Mouse (Mus musculus): ENCODE measurements around the gene Tmem247. TPM values are rescaled to one million over a fixed set of nuclear protein-coding genes. Genes with fewer than 3 reads are reported as not detected.

Gene Tmem247
- polyA plus RNA-seq, 1 experiment from 2014 or later = not detected

DNA sequence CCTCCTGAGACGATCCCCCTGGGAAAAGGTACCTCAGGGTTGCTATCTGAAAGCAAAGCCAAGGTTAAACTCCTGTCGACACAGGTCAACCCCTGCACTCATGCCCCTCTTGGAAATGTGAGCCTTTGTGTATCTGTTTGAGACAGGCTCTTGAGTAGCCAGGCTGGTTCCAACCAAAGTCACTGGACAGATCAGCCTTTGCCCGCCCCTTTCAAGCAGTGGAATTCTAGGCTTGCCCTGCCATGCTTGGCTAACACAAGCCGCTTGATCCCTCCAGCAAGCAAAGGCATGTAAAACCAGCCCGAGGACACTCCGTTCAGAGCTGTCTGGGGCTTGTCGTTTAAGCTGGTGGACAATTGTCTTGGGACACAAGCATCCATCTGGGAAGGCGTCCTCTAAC lies 8.8 kb upstream of the Tmem247 start:
- Histone ChIP-seq H3K4me1 (replicated peaks; ENCODE audit: control insufficient read depth, insufficient read depth) (peaks cover 4% of the 10 kb centered on the region; the same call in 1 of the 2 replicates), H3K4me2 (replicated peaks; ENCODE audit: low read depth) (no peak overlapping the region), H3K9ac (ENCODE audit: low read length) (no peak overlapping the region), H3K36me3 (ENCODE audit: control insufficient read depth, insufficient read depth, low read length) (no peaks in the 10 kb centered on the region), H3K4me3 (ENCODE audit: low read depth, low read length) (no peak overlapping the region), H3K9me3 (ENCODE audit: control insufficient read depth, low read length) (no peaks in the 10 kb centered on the region), H3K27ac (replicated peaks) (no peak overlapping the region), H3K27me3 (ENCODE audit: control insufficient read depth, insufficient read depth, low read length) (no peaks in the 10 kb centered on the region)
- TF ChIP-seq CTCF (IDR thresholded peaks at IDR 0.05; ENCODE audit: low read depth) = no peak
- TF ChIP-seq EP300 (optimal IDR thresholded peaks at IDR 0.05) = no peak
- no peak for DNase-seq (ENCODE audit: low spot score)
- ATAC-seq (ENCODE audit: low FRiP score, low TSS enrichment) = no peak
- WGBS = 52% methylated on average over 8 of the region's 8 CpGs

DNA sequence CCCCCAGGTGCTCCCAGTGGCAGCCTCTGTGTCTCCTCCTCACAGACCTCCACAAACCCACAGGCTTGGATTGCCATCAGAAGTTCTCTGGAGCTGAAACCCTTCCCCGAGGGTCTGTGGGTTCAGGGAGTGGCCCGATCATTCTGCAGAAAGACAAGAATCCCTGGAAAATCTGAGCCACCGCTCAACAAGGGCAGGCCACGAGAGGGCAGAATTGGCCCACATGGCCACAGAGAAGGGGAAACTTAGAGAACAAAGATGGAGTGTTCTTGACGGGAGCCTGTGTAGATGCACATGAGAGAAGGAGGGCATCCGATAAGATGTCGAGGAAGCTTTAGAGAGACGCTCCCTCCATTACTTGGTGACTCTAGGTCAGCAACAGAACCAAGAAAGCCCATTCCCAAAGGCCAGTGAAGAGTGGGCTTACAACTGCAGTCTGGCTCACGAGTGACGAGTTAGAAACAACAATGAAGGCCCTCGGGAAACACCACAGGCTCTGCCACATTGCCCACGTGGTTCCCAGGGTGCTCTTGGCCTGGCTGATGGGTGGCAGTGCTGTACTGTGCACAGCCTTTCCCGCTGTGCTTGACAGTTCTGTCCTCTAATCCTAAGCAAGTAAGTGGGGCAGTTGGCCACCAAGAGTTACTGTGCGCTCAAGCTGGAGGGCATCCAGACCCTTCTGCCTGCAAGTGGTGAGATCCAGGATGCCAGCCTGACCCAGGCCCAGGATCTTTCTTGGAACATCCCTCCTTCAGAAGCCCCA lies 7.2 kb upstream of the Tmem247 start:
- 62% methylated on average over 14 of the region's 14 CpGs for WGBS
- no peaks in the 10 kb centered on the region for H3K36me3 ChIP-seq (ENCODE audit: control insufficient read depth, insufficient read depth, low read length)
- H3K27ac ChIP-seq (replicated peaks) = no peak overlapping the region
- DNase-seq (ENCODE audit: low spot score) (peak; percentile 49), ATAC-seq (ENCODE audit: low FRiP score, low TSS enrichment) (no peak)
- peaks cover 4% of the 10 kb centered on the region; the same call in 1 of the 2 replicates for H3K4me1 ChIP-seq (replicated peaks; ENCODE audit: control insufficient read depth, insufficient read depth)
- H3K9me3 ChIP-seq (ENCODE audit: control insufficient read depth, low read length) = no peaks in the 10 kb centered on the region
- no peak overlapping the region for H3K4me2 ChIP-seq (replicated peaks; ENCODE audit: low read depth)
- no peak overlapping the region for H3K9ac ChIP-seq (ENCODE audit: low read length)
- H3K27me3 ChIP-seq (ENCODE audit: control insufficient read depth, insufficient read depth, low read length) = no peaks in the 10 kb centered on the region
- H3K4me3 ChIP-seq (ENCODE audit: low read depth, low read length) = no peak overlapping the region
- TF ChIP-seq CTCF (IDR thresholded peaks at IDR 0.05; ENCODE audit: low read depth) (peak; percentile 83), EP300 (optimal IDR thresholded peaks at IDR 0.05) (no peak)

DNA sequence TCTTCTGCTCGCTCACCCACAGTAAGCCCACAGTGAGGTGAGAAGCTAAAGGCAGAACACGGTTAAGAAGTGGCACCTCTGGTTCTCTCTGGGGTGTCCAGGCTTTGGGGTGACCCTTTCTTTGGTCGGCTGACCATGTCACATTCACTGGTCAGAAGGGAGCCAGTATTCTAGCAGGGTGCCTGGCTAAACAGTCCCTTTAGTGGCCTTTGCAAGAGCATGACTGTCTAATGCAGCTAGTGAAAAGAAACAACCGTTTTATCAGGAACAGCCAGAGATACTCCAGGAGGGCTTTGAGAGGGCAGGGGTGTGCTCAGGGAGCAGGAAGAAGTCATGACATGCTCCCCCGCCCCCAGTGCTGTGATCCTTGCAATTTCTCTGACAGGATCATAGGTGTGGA lies 5.9 kb upstream of the Tmem247 start:
- H3K4me1 ChIP-seq (replicated peaks; ENCODE audit: control insufficient read depth, insufficient read depth) = no peaks in the 10 kb centered on the region
- WGBS = 62% methylated on average over 5 of the region's 5 CpGs
- DNase-seq (ENCODE audit: low spot score) = peak; percentile 4

DNA sequence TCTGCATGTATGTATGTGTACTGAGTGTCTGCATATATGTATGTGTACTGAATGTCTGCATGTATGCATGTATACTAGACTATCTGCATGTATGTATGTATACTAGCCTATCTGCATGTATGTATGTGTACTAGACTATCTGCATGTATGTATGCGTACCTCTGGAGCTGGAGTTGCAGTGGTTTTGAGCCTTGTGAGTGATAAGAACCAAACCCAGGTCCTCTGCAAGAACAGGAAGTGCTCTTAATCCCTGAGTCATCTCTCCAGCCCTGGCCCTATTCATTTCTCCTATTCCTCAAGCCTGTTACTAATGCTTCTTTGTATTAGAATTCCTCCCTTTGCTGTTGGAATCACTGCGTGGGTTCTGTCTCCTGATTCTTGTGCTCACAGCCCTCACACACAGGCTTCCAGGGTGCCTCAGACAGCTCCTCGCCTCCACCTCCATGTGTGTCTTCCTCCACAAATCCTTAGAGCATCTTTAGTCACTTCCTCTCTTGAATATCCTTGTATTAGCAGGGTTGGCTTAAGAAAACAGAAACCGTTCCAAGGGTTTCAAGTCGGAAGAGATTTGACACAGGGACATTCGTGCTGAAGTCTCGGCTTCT lies 4.0 kb upstream of the Tmem247 start:
- DNase-seq (ENCODE audit: low spot score) = peak; percentile 4
- TF ChIP-seq EP300 (optimal IDR thresholded peaks at IDR 0.05) (no peak), CTCF (IDR thresholded peaks at IDR 0.05; ENCODE audit: low read depth) (no peak)
- 68% methylated on average over 7 of the region's 7 CpGs for WGBS

More for the DNA sequence above, 5.9 kb upstream of the Tmem247 start:
- Histone ChIP-seq H3K27ac (replicated peaks) (no peak overlapping the region), H3K27me3 (ENCODE audit: control insufficient read depth, insufficient read depth, low read length) (no peaks in the 10 kb centered on the region), H3K36me3 (ENCODE audit: control insufficient read depth, insufficient read depth, low read length) (no peaks in the 10 kb centered on the region), H3K9ac (ENCODE audit: low read length) (no peak overlapping the region), H3K4me2 (replicated peaks; ENCODE audit: low read depth) (no peak overlapping the region), H3K9me3 (ENCODE audit: control insufficient read depth, low read length) (no peaks in the 10 kb centered on the region), H3K4me3 (ENCODE audit: low read depth, low read length) (no peak overlapping the region)
- no peak for TF ChIP-seq EP300 (optimal IDR thresholded peaks at IDR 0.05)
- no peak for TF ChIP-seq CTCF (IDR thresholded peaks at IDR 0.05; ENCODE audit: low read depth)
- ATAC-seq (ENCODE audit: low FRiP score, low TSS enrichment) = no peak

DNA sequence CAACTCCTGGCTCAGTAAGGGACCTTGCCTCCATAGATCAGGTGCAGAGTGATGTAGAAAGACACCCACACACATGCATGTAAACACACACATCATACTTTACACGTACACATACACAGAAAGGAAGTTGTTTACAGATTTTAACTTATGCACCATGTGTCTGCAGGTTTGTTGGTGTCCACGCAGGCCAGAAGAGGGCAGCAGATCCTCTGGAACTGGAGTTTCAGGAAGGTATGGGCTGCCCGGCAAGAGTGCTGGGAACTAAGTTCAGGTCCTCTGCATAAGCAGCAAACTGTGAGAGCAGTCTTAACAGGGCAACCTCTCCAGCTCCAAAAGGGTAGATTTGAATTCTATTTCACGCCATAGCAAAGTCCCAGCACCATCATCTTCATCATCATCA lies 1.6 kb upstream of the Tmem247 start:
- H3K9ac ChIP-seq (ENCODE audit: low read length) = no peak overlapping the region
- no peaks in the 10 kb centered on the region for H3K9me3 ChIP-seq (ENCODE audit: control insufficient read depth, low read length)
- H3K4me3 ChIP-seq (ENCODE audit: low read depth, low read length) = no peak overlapping the region
- TF ChIP-seq EP300 (optimal IDR thresholded peaks at IDR 0.05) (no peak), CTCF (IDR thresholded peaks at IDR 0.05; ENCODE audit: low read depth) (peak; percentile 42)
- no peak overlapping the region for H3K4me2 ChIP-seq (replicated peaks; ENCODE audit: low read depth)
- ATAC-seq (ENCODE audit: low FRiP score, low TSS enrichment) = no peak
- H3K36me3 ChIP-seq (ENCODE audit: control insufficient read depth, insufficient read depth, low read length) = no peaks in the 10 kb centered on the region
- H3K4me1 ChIP-seq (replicated peaks; ENCODE audit: control insufficient read depth, insufficient read depth) = no peaks in the 10 kb centered on the region
- WGBS = 78% methylated on average over 4 of the region's 4 CpGs
- H3K27ac ChIP-seq (replicated peaks) = no peak overlapping the region
- H3K27me3 ChIP-seq (ENCODE audit: control insufficient read depth, insufficient read depth, low read length) = no peaks in the 10 kb centered on the region
- no peak for DNase-seq (ENCODE audit: low spot score)

More for the DNA sequence above, 4.0 kb upstream of the Tmem247 start:
- Histone ChIP-seq H3K9ac (ENCODE audit: low read length) (no peak overlapping the region), H3K9me3 (ENCODE audit: control insufficient read depth, low read length) (no peaks in the 10 kb centered on the region), H3K27ac (replicated peaks) (no peak overlapping the region), H3K36me3 (ENCODE audit: control insufficient read depth, insufficient read depth, low read length) (no peaks in the 10 kb centered on the region), H3K4me2 (replicated peaks; ENCODE audit: low read depth) (no peak overlapping the region), H3K27me3 (ENCODE audit: control insufficient read depth, insufficient read depth, low read length) (no peaks in the 10 kb centered on the region), H3K4me1 (replicated peaks; ENCODE audit: control insufficient read depth, insufficient read depth) (no peaks in the 10 kb centered on the region), H3K4me3 (ENCODE audit: low read depth, low read length) (no peak overlapping the region)
- ATAC-seq (ENCODE audit: low FRiP score, low TSS enrichment) = no peak

DNA sequence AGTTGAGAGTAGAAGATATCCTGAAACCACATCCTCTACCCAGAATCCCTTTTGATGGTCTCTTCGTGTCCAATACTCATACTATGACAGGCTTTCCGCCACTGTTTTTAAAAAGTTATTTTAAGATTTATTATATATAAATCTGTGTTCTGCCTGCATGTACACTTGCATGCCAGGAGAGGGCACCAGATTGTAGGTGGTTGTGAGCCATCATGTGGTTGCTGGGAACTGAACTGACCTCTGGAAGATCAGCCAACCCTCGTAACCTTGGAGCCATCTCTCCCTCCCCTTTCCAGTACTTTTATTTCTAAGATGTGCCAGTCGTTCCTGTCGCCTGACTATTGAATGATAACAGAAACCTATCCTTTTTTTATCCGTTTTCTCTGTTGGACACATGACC lies 1.6 kb downstream of the Tmem247 start:
- 72% methylated on average over 6 of the region's 6 CpGs for WGBS
- H3K27me3 ChIP-seq (ENCODE audit: control insufficient read depth, insufficient read depth, low read length) = no peaks in the 10 kb centered on the region
- no peak for ATAC-seq (ENCODE audit: low FRiP score, low TSS enrichment)
- H3K9ac ChIP-seq (ENCODE audit: low read length) = no peak overlapping the region
- no peaks in the 10 kb centered on the region for H3K36me3 ChIP-seq (ENCODE audit: control insufficient read depth, insufficient read depth, low read length)
- H3K9me3 ChIP-seq (ENCODE audit: control insufficient read depth, low read length) = no peaks in the 10 kb centered on the region
- no peak overlapping the region for H3K4me3 ChIP-seq (ENCODE audit: low read depth, low read length)
- TF ChIP-seq CTCF (IDR thresholded peaks at IDR 0.05; ENCODE audit: low read depth) (peak; percentile 81), EP300 (optimal IDR thresholded peaks at IDR 0.05) (no peak)
- no peak overlapping the region for H3K4me2 ChIP-seq (replicated peaks; ENCODE audit: low read depth)
- no peaks in the 10 kb centered on the region for H3K4me1 ChIP-seq (replicated peaks; ENCODE audit: control insufficient read depth, insufficient read depth)
- H3K27ac ChIP-seq (replicated peaks) = no peak overlapping the region
- peak; percentile 32 for DNase-seq (ENCODE audit: low spot score)

Data from stomach, postnatal 0 days (tissue).